Mouse (Mus musculus) spleen, adult 2 months (tissue): ENCODE results near the gene Ghdc.

Source experiments
- CTCF ChIP-seq: fragments of 200-500 bp; IDR thresholded peaks from 2 replicates; pipeline ENCODE4 v1.5.1; 2011; ENCODE audit warnings: mild to moderate bottlenecking, inconsistent platforms; ENCODE audit not compliant: insufficient read depth, insufficient read length, insufficient replicate concordance; ENCODE audit errors: extremely low read depth
- POLR2A ChIP-seq: fragments of 200-500 bp; IDR thresholded peaks from 2 replicates; pipeline ENCODE4 v1.6.1; 2011; ENCODE audit warnings: low read depth, low read length, inconsistent platforms

GRCm38 (mm10) chr11:100758707-100759610 lies 11.8 kb downstream of the Ghdc start:
- TF ChIP-seq CTCF: no peak
- no peak for TF ChIP-seq POLR2A
